Mouse (Mus musculus) cerebellum, adult 9-10 months (tissue): ENCODE measurements around the gene Gpr180.
"Not testable (repeated sequence)": the region's sequence is repeated elsewhere in the genome, so short reads cannot be mapped to it uniquely, and the experiment has no call there.

Experiments
- DNase-seq: peaks from one replicate; pipeline ENCODE4 v3.0.0; 2022

The Gpr180 gene

GRCm38 (mm10) chr14:118136744-118137452 is at the start of gene Gpr180:
Gpr180 (plus strand) TSS chr14:118137158.
- DNase-seq: peak; percentile 98

GRCm38 (mm10) chr14:118088437-118089207 is 48.3 kb upstream of the Gpr180 start:
- no peak for DNase-seq

GRCm38 (mm10) chr14:118089215-118089805 is 47.6 kb upstream of the Gpr180 start:
- DNase-seq: peak; percentile 84

- no peak for DNase-seq
Measured at GRCm38 (mm10) chr14:118089806-118090392, 47.1 kb upstream of the Gpr180 start.

GRCm38 (mm10) chr14:118098265-118098664 is 38.7 kb upstream of the Gpr180 start:
- DNase-seq: no peak

- no peak for DNase-seq
Measured at GRCm38 (mm10) chr14:118101227-118101990, 35.5 kb upstream of the Gpr180 start.

- not testable (repeated sequence) for DNase-seq
Measured at GRCm38 (mm10) chr14:118107479-118107878, 29.5 kb upstream of the Gpr180 start.

- no peak for DNase-seq
Measured at GRCm38 (mm10) chr14:118113116-118113515, 23.8 kb upstream of the Gpr180 start.

- DNase-seq: no peak
Measured at GRCm38 (mm10) chr14:118124129-118124528, 12.8 kb upstream of the Gpr180 start.

- DNase-seq: no peak
Measured at GRCm38 (mm10) chr14:118124771-118125170, 12.2 kb upstream of the Gpr180 start.

GRCm38 (mm10) chr14:118126301-118126700 is 10.7 kb upstream of the Gpr180 start:
- DNase-seq: no peak

- DNase-seq: no peak
Measured at GRCm38 (mm10) chr14:118131472-118131871, 5.5 kb upstream of the Gpr180 start.

GRCm38 (mm10) chr14:118131931-118132641 is 4.9 kb upstream of the Gpr180 start:
- DNase-seq: no peak

GRCm38 (mm10) chr14:118132642-118132977 is 4.3 kb upstream of the Gpr180 start, which contains the start of gene Tgds:
Tgds (minus strand) TSS chr14:118132755.
- DNase-seq: peak; percentile 99

GRCm38 (mm10) chr14:118137487-118137886 is 529 bp downstream of the Gpr180 start:
- DNase-seq: peak; percentile 63

- no peak for DNase-seq
Measured at GRCm38 (mm10) chr14:118142283-118142682, 5.3 kb downstream of the Gpr180 start.

GRCm38 (mm10) chr14:118148046-118148445 is 11.1 kb downstream of the Gpr180 start:
- no peak for DNase-seq

- DNase-seq: no peak
Measured at GRCm38 (mm10) chr14:118148554-118148953, 11.6 kb downstream of the Gpr180 start.

GRCm38 (mm10) chr14:118150656-118151551 is 13.9 kb downstream of the Gpr180 start:
- DNase-seq: no peak

GRCm38 (mm10) chr14:118151651-118152293 is 14.8 kb downstream of the Gpr180 start:
- no peak for DNase-seq
